Mouse (Mus musculus): ENCODE measurements around the gene Fam83c. TPM values are rescaled to one million over a fixed set of nuclear protein-coding genes. Genes with fewer than 3 reads are reported as not detected.

Gene Fam83c
- polyA plus RNA-seq, 1 experiment from 2014 or later: 0.07 TPM

DNA sequence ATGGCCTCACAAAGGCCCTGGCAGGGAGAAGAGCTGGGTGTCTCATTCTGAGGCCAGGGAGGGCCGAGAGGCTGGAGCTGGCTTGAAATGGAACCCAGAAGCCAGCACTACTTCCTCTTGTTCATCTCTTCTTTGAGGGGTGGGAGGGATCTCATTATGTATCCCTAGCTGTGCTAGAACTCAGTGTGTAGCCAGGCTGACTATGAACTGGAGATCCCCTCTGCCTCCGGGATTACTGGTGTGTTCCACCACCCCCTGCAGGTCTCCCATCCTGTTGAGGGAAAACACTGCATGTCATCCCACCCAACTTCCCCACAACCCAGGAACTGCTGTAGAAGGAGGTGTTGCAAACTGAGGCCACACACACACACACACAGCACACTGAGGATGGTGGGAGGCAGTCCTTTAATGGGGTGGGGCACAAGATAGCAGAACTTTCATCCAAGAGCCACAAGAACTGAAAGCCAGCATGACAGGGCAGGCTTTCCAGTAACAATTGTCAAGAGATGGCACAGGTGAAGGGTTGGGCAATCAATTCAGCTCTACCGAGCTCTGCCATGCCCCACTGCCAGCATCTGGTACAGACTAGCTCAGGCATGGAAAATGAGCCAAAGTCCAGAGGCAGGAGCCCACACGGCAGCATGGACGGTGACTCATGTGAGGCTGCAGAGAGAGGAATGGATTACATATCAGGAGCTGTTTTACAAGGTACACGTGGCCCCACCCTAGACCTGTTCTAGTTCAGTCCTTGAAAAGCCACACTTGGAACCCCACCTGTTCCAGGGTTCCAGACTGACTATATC lies 15.0 kb downstream of the Fam83c start:
- Histone ChIP-seq H3K27ac (ENCODE audit: low read length) (peak overlapping the region; percentile 83), H3K36me3 (ENCODE audit: control insufficient read depth, insufficient read depth) (peaks cover 36% of the 10 kb centered on the region), H3K4me2 (ENCODE audit: low read depth, low read length) (peak overlapping the region; percentile 72), H3K4me1 (ENCODE audit: control insufficient read depth, insufficient read depth, low read length) (peaks cover 11% of the 10 kb centered on the region), H3K4me3 (ENCODE audit: low read length) (peak overlapping the region; percentile 87), H3K9me3 (replicated peaks; ENCODE audit: control insufficient read depth, low read length) (no peaks in the 10 kb centered on the region), H3K9ac (ENCODE audit: low read length) (peak overlapping the region; percentile 94), H3K27me3 (ENCODE audit: control insufficient read depth, insufficient read depth, low read length) (no peaks in the 10 kb centered on the region)
- WGBS: 61% methylated on average over 6 of the region's 6 CpGs
- ATAC-seq (replicated peaks; ENCODE audit: extremely low read depth, insufficient read depth, low FRiP score): 0 out of 2 replicates have a peak, but pooled peaks have one; percentile 1

DNA sequence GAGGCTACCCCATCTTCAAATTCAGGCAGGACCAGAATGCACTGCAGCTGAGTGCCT lies 15.4 kb downstream of the Fam83c start, which contains the start of gene BC029722:
BC029722 (minus strand) TSS at position 35 of the 57 bp plus-strand sequence.
- ATAC-seq (replicated peaks; ENCODE audit: extremely low read depth, insufficient read depth, low FRiP score): no peak
- Histone ChIP-seq H3K4me1 (ENCODE audit: control insufficient read depth, insufficient read depth, low read length) (peaks cover 11% of the 10 kb centered on the region), H3K27ac (ENCODE audit: low read length) (peak within 1 kb of the TSS; percentile 83), H3K9me3 (replicated peaks; ENCODE audit: control insufficient read depth, low read length) (no peaks in the 10 kb centered on the region), H3K9ac (ENCODE audit: low read length) (peak within 1 kb of the TSS; percentile 94), H3K27me3 (ENCODE audit: control insufficient read depth, insufficient read depth, low read length) (no peaks in the 10 kb centered on the region), H3K4me2 (ENCODE audit: low read depth, low read length) (peak within 1 kb of the TSS; percentile 72), H3K4me3 (ENCODE audit: low read length) (peak within 1 kb of the TSS; percentile 87), H3K36me3 (ENCODE audit: control insufficient read depth, insufficient read depth) (peaks cover 36% of the 10 kb centered on the region)

DNA sequence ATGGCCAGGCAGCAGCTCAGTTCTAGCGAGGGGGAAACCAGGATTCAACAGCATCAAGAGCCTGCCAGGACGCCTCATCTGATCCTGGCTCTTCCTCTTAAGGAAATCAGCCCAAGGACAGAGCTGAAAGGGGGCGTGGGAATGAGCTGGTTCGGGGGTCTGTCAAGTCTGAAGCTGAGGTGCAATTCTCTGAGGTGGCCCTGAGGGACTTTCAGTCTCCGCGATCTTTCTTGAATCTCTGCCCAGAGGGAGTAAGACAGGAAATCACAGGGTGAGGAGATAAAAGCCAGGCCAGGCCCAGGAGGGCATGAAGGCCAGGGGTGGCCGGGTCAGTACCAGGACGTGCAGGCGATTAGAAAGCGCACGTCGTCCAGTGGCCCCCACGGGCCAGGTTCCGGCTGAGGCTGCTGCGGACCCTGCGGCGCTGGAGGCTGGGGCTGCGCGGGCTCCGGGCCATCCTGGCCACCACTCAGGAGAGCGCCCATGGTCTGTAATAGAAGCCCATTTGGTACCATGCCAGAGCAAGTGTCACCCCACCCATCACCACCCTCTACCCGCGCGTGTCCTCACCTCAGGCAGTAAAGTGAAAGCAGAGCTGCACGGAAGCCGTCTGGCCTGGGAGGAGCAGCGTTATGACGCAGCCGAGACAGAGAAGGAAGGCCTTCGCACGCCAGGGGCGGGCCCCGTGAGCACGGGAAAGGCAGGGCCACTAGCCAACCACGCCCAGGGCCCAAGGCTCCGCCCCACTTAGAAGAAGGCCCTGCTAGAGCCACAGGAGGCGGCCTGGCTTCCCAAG lies 15.9 kb downstream of the Fam83c start:
- under 1% methylated on average over 37 of the region's 37 CpGs for WGBS
- peaks cover 11% of the 10 kb centered on the region for H3K4me1 ChIP-seq (ENCODE audit: control insufficient read depth, insufficient read depth, low read length)
- H3K4me3 ChIP-seq (ENCODE audit: low read length): peak overlapping the region; percentile 87
- H3K27ac ChIP-seq (ENCODE audit: low read length): peak overlapping the region; percentile 83
- ATAC-seq (replicated peaks; ENCODE audit: extremely low read depth, insufficient read depth, low FRiP score): peak; percentile 97
- peaks cover 35% of the 10 kb centered on the region for H3K36me3 ChIP-seq (ENCODE audit: control insufficient read depth, insufficient read depth)
- H3K27me3 ChIP-seq (ENCODE audit: control insufficient read depth, insufficient read depth, low read length): no peaks in the 10 kb centered on the region
- H3K9ac ChIP-seq (ENCODE audit: low read length): peak overlapping the region; percentile 94
- no peaks in the 10 kb centered on the region for H3K9me3 ChIP-seq (replicated peaks; ENCODE audit: control insufficient read depth, low read length)
- H3K4me2 ChIP-seq (ENCODE audit: low read depth, low read length): peak overlapping the region; percentile 72

DNA sequence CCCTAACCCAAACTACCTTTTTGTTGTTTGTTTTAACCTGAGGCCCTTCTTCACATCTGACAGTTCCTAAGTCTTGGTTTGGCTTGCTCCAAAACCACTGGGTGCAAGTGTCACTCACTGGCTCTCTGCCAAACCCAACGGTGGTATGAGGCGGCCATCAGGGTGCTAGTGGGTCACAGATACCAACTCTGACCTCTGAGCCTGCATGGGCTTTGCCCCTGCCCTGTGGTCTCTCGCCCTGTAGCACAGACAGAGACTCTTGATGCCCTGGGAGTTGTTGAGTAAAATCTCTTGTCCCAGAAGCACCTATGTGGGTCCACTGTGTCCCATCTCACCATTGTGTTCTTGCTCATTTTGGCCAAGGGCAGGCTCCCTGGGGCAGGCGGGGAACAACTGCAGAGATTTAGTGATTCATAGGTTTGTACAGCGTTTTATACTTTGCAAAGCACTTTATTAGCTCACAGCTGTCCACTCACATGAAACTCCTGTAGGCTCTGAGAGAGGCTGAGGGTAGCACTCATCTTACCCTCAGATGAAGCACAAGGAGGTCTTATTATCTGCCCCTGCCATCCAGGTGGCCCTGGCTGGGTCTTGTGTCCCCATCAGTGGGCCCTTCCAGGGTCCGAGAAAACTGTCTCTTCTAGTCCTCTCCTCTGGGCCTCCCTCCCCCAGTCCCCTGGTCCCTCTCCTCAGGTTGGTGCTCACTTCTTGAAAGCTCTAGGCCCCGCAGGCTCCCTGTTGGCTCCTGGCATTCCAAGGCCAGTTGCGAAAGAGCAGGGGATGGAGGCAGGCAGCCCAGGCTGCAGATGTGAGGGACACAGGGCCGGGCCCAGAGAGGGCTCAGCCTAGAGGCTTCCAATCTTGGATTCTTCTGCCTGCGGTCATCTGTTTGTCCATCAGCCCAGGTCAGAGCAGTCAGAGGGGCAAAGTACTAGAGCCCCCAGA lies 17.1 kb downstream of the Fam83c start:
- ATAC-seq (replicated peaks; ENCODE audit: extremely low read depth, insufficient read depth, low FRiP score): no peak
- WGBS: 73% methylated on average over 10 of the region's 10 CpGs
- H3K9me3 ChIP-seq (replicated peaks; ENCODE audit: control insufficient read depth, low read length): no peaks in the 10 kb centered on the region
- H3K36me3 ChIP-seq (ENCODE audit: control insufficient read depth, insufficient read depth): peaks cover 23% of the 10 kb centered on the region
- H3K27me3 ChIP-seq (ENCODE audit: control insufficient read depth, insufficient read depth, low read length): no peaks in the 10 kb centered on the region
- peak overlapping the region; percentile 72 for H3K4me2 ChIP-seq (ENCODE audit: low read depth, low read length)
- H3K9ac ChIP-seq (ENCODE audit: low read length): no peak overlapping the region
- no peak overlapping the region for H3K4me3 ChIP-seq (ENCODE audit: low read length)
- peaks cover 11% of the 10 kb centered on the region for H3K4me1 ChIP-seq (ENCODE audit: control insufficient read depth, insufficient read depth, low read length)
- no peak overlapping the region for H3K27ac ChIP-seq (ENCODE audit: low read length)

DNA sequence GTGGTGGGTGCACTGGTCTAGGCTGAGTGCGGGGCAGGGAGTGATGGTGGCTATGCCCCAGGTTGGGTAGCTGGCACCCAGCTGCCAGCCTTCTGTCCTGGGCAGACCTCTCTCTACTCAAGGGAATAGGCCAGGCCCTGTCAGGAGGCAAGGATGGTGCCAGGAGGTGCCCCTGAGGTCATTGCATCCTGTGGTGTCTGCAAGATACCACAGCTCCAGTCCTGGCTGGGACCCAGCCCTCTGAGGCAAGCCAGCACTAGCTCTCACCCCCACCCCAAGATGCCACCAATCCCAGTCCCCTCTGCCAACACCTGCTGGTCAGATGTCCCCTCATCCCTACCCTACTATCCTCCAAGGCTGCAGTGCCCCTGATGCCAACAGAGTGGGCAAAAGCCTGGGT lies 18.5 kb downstream of the Fam83c start:
- no peak for ATAC-seq (replicated peaks; ENCODE audit: extremely low read depth, insufficient read depth, low FRiP score)
- Histone ChIP-seq H3K4me2 (ENCODE audit: low read depth, low read length) (no peak overlapping the region), H3K4me1 (ENCODE audit: control insufficient read depth, insufficient read depth, low read length) (peaks cover 11% of the 10 kb centered on the region), H3K9me3 (replicated peaks; ENCODE audit: control insufficient read depth, low read length) (no peaks in the 10 kb centered on the region), H3K4me3 (ENCODE audit: low read length) (no peak overlapping the region), H3K9ac (ENCODE audit: low read length) (no peak overlapping the region), H3K36me3 (ENCODE audit: control insufficient read depth, insufficient read depth) (peaks cover 11% of the 10 kb centered on the region; the same call in 1 of the 2 replicates), H3K27ac (ENCODE audit: low read length) (no peak overlapping the region), H3K27me3 (ENCODE audit: control insufficient read depth, insufficient read depth, low read length) (no peaks in the 10 kb centered on the region)
- WGBS: 94% methylated on average over 1 of the region's 1 CpGs

DNA sequence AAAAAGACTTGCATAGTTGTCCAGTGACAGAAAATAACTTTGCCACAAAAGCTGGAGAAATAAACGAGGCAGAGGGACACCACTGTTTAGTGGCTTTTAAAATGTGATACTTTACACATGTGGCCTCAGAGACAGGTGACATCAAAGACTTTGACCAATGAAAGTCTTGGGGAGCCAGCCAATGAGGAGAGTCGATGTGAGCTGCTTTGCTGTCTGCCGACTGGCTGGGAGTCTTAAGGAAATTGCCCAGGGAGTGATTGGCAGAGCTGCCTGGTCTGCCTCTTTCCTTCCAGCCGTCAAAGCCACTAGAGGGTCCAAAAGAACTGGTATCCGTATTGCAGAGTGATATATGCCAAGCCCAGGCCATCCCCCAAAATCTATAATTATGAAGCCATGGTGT lies 19.8 kb downstream of the Fam83c start:
- WGBS: 30% methylated on average over 5 of the region's 5 CpGs

DNA sequence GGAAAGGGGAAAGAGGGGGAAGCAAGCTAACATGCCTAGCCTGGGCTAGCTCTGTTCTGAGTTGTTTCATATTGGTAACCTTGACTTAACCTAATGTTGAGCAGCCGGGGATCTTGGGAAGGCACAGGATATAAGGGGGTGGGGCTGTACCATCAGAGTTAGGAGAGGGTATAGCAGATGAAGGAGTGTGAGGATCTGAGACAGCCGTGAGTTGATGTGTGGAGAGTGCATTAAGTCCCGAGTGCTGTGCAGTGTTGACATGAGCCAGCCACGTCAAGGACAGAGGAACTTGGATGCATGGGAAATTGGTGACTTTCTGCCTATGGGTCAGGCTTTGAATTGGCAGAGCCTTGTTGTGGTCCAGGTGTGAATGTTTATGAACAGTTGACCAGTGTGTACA lies 22.0 kb downstream of the Fam83c start:
- Histone ChIP-seq H3K9me3 (replicated peaks; ENCODE audit: control insufficient read depth, low read length) (no peaks in the 10 kb centered on the region), H3K36me3 (ENCODE audit: control insufficient read depth, insufficient read depth) (no peaks in the 10 kb centered on the region), H3K4me1 (ENCODE audit: control insufficient read depth, insufficient read depth, low read length) (no peaks in the 10 kb centered on the region), H3K9ac (ENCODE audit: low read length) (no peak overlapping the region), H3K4me2 (ENCODE audit: low read depth, low read length) (no peak overlapping the region), H3K27me3 (ENCODE audit: control insufficient read depth, insufficient read depth, low read length) (no peaks in the 10 kb centered on the region), H3K4me3 (ENCODE audit: low read length) (no peak overlapping the region), H3K27ac (ENCODE audit: low read length) (no peak overlapping the region)
- 55% methylated on average over 4 of the region's 4 CpGs for WGBS
- no peak for ATAC-seq (replicated peaks; ENCODE audit: extremely low read depth, insufficient read depth, low FRiP score)

More for the DNA sequence above, 19.8 kb downstream of the Fam83c start:
- Histone ChIP-seq H3K9ac (ENCODE audit: low read length) (no peak overlapping the region), H3K9me3 (replicated peaks; ENCODE audit: control insufficient read depth, low read length) (no peaks in the 10 kb centered on the region), H3K4me3 (ENCODE audit: low read length) (no peak overlapping the region), H3K27me3 (ENCODE audit: control insufficient read depth, insufficient read depth, low read length) (no peaks in the 10 kb centered on the region), H3K27ac (ENCODE audit: low read length) (no peak overlapping the region), H3K4me2 (ENCODE audit: low read depth, low read length) (no peak overlapping the region), H3K4me1 (ENCODE audit: control insufficient read depth, insufficient read depth, low read length) (peaks cover 9% of the 10 kb centered on the region), H3K36me3 (ENCODE audit: control insufficient read depth, insufficient read depth) (no peaks in the 10 kb centered on the region; the same call in 1 of the 2 replicates)
- no peak for ATAC-seq (replicated peaks; ENCODE audit: extremely low read depth, insufficient read depth, low FRiP score)

DNA sequence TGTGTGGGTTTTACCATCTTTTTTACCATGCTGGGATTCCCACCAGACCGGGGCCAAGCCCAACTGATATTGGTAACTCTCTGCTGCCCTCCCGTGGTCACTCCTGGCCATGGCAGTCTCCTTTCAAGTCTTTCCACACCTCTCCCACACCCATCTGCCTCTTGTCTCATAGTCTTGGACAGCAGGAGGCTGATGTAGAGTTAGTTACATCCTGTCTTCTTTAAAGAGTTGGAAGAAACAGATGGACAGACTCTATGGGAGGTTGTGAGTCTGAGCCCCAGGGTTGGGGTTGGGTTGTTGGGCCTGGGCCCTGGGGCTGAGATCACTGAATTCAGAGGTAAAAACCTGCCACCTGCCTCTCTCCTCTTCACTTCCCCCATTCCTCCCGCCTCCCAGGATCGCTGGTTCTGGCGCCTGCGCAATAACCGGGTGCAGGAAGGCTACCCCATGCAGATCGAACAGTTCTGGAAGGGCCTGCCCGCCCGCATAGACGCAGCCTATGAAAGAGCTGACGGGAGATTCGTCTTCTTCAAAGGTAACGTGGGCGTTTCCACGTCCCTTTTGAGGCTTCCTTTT lies 22.7 kb downstream of the Fam83c start:
- Histone ChIP-seq H3K4me2 (ENCODE audit: low read depth, low read length) (no peak overlapping the region), H3K27ac (ENCODE audit: low read length) (no peak overlapping the region), H3K9me3 (replicated peaks; ENCODE audit: control insufficient read depth, low read length) (no peaks in the 10 kb centered on the region), H3K36me3 (ENCODE audit: control insufficient read depth, insufficient read depth) (no peaks in the 10 kb centered on the region), H3K4me3 (ENCODE audit: low read length) (no peak overlapping the region), H3K27me3 (ENCODE audit: control insufficient read depth, insufficient read depth, low read length) (no peaks in the 10 kb centered on the region), H3K9ac (ENCODE audit: low read length) (no peak overlapping the region), H3K4me1 (ENCODE audit: control insufficient read depth, insufficient read depth, low read length) (no peaks in the 10 kb centered on the region)
- 36% methylated on average over 16 of the region's 16 CpGs for WGBS
- ATAC-seq (replicated peaks; ENCODE audit: extremely low read depth, insufficient read depth, low FRiP score): no peak
